Mouse (Mus musculus) ES-Bruce4 (cell line): ENCODE measurements at regions not wholly inside any gene's neighbourhood (a gene's known extent, or its start where the extent isn't known, plus 50 kb on each side); places are given as distances from the start of the nearest gene placed in this dataset.

Source experiments
- EP300 ChIP-seq: IDR thresholded peaks from 2 replicates; pipeline ENCODE4 v1.6.1; 2011; ENCODE audit warnings: low read depth, low read length; ENCODE audit not compliant: insufficient read depth
- POLR2A ChIP-seq: IDR thresholded peaks from one replicate; pipeline ENCODE4 v1.8.1; 2011; ENCODE audit warnings: low read length; ENCODE audit not compliant: insufficient read depth

- no peak for TF ChIP-seq POLR2A
- no peak for TF ChIP-seq EP300
Measured at GRCm38 (mm10) chr10:116697628-116698316, 116.5 kb upstream of the Cnot2 start.
